Mouse (Mus musculus): Measurements from ENCODE around the gene Gm2663.
"Not testable (repeated sequence)": the region's sequence is repeated elsewhere in the genome, so short reads cannot be mapped to it uniquely, and the experiment has no call there.

Gene Gm2663

GRCm38 (mm10) chr6:40999379-40999778 is at the start of gene Gm2663:
Gene Gm2663 (minus strand): TSS chr6:40999479.
- DNase-seq (ENCODE audit: low spot score), result not testable (repeated sequence)

- no peak for DNase-seq (ENCODE audit: low spot score)
Observed at GRCm38 (mm10) chr6:41048602-41049001, 49.3 kb upstream of the Gm2663 start.

GRCm38 (mm10) chr6:41047961-41048360 is 48.7 kb upstream of the Gm2663 start:
- DNase-seq (ENCODE audit: low spot score), result no peak

DNA sequence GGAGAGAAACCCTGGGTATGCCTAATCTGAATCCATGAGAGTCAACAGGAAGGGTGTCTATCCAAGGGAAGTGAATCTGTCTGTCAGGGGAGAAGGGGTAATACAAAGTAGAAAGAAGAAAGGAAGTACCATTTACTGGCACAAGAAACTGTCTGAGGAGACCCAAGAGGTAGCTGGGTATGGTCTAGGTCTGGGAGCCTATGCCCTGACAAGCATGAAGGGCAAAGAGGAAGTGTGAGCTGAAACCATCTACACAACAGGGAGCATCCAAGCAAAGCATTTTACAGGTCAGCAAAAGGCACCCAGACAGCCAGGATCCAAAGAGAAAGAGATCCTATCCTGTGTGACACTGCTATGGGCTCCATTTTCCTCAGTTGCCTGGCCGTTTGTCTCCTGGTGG is 47.9 kb upstream of the Gm2663 start:
- no peak for DNase-seq (ENCODE audit: low spot score)

DNA sequence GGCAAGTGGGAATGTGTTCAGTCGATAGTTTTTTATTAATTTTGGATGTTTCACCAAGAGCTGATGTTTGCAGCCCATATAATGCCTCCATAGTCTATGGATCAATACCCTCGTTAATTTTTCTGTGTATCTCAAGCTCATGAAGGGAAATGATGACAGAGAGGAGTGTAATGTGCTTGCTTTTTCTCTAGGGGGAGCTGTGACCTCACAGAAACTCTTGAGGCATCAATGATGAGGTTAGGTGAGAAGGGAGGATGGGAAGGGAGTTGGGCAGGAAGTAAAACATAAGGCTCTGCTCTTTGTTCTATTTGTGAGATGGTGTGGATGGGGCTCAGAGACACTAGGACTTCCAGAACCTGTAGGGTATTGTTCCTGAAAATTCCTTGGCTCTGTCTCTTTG is 47.3 kb upstream of the Gm2663 start:
- DNase-seq (ENCODE audit: low spot score), result no peak

DNA sequence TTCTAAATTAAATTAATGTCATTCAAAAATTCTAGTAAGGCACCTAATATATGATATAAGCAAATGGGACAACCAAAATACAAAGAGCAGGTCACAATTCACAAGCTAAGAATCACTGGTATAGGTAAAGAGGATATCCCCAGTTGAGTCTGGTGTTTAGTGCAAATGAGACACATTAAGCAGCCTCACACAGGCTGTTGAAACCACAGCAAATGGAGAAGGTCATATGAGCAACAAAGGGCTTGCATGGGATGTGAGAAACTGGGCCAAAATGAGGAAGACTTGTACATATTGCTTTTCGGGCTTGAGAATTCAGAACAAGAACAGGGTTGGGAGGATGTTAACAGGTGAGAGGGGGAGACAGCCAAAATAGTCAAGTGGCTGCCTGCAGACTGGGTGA is 45.5 kb upstream of the Gm2663 start:
- no peak for DNase-seq (ENCODE audit: low spot score)

- no peak for DNase-seq (ENCODE audit: low spot score)
Observed at GRCm38 (mm10) chr6:41044314-41044713, 45.0 kb upstream of the Gm2663 start.

GRCm38 (mm10) chr6:41035409-41035808 is 36.1 kb upstream of the Gm2663 start, which contains the start of gene 2210010C04Rik:
Gene 2210010C04Rik (minus strand): TSS chr6:41035509.
- DNase-seq (ENCODE audit: low spot score), result no peak

DNA sequence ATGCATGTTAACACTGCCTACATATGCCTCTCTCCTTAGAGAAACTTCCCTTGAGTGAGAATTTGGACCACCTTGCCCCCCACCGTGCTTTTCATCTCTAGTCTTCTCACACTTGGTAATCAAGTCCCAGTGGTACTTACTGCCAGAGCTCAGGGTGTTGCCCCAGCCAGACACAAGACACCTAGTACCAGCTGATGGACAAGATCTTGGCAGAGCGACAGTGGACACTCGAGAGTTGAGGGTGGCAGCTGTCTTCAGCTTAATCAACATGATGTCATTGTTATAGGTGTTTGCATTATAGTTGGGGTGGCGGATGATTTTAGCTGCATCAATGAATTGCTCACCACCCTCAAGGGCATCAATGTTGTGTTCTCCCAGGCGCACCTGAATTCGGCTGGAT is 33.5 kb upstream of the Gm2663 start:
- no peak for DNase-seq (ENCODE audit: low spot score)

DNA sequence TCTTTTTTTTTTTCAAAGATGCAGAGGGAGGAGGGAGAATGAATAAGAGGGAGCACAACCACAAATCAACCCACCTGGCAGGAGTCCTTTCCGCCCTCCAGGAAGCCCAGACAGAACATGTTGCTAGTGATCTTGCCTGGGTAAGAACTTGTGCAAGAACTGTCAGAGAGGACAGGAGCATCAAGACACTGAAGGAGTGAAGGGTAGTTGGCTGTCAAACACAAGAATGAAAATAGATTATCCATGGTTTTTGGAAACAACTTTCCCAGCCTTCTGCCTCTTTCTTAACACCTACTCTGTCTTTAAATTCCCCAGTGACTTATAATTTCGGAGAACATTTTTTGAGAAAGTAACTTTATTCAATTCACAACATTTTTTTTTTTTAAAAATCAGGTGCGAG is 33.0 kb upstream of the Gm2663 start:
- no peak for DNase-seq (ENCODE audit: low spot score)

GRCm38 (mm10) chr6:41030821-41031220 is 31.5 kb upstream of the Gm2663 start:
- DNase-seq (ENCODE audit: low spot score), result no peak

DNA sequence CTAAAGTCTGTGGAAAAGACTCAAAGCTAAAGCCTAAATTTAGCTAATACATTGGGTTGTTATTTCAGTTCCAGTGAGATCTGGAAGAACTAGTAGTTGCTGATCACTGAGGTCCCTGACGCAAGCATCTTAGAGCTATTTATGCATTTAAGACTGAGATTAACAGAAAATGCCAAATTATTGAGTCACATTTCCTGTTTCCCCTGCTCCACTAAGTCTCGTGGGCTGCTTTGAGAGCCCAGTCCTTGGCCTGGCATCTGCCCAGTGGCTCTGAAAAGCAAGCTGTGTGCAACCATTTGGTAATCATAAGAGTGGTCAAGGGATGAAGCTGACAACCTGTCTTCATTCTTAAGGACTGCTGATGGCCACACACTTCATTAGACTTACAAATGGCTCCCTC is 27.8 kb upstream of the Gm2663 start:
- DNase-seq (ENCODE audit: low spot score), result peak; percentile 72

- no peak for DNase-seq (ENCODE audit: low spot score)
Observed at GRCm38 (mm10) chr6:41025873-41026650, 26.8 kb upstream of the Gm2663 start.

DNA sequence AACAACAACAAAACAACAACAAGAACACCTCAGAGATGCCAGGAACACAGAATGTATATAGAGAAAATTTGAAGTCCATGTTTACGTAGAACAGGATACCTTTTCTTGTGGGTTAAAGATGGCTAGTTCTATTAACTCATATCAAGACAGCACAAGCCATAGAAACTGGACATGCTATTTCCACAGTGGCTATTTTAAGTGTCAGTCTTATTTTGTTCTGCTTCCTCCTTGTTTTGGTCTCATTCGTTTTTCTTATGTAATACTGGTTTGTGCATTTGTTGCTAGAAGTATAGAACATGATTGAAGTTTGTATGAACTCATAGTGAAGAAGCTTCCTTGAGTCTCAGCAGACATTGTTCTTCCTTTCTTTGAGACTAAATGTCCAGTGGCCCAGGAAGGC is 19.9 kb upstream of the Gm2663 start:
- DNase-seq (ENCODE audit: low spot score), result no peak

GRCm38 (mm10) chr6:41018629-41019028 is 19.4 kb upstream of the Gm2663 start:
- no peak for DNase-seq (ENCODE audit: low spot score)

- DNase-seq (ENCODE audit: low spot score), result no peak
Observed at GRCm38 (mm10) chr6:41015065-41015464, 15.8 kb upstream of the Gm2663 start.

- not testable (repeated sequence) for DNase-seq (ENCODE audit: low spot score)
Observed at GRCm38 (mm10) chr6:40964454-40964853, 34.8 kb downstream of the Gm2663 start, which contains the start of gene 1810009J06Rik. Gene 1810009J06Rik (plus strand): TSS chr6:40964754.

DNA sequence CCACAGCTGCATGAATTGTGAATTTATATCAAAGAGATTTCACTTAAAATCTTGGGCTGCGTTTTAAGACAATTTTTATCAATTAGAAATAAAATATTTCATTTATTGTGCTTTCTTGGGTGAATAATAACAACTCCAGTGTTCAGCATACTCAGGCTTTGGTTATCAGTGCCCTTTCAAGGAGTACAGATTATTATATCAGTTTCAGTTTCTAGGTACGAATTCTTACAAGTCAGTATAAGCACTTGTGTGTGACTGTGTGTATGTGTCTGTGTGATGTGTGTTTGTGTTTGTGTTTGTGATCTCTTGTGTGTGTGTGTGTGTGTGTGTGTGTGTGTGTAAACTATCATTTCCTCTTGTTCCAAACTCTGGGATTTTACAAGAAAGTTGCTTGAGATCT is 45.6 kb downstream of the Gm2663 start:
- no peak for DNase-seq (ENCODE audit: low spot score)

DNA sequence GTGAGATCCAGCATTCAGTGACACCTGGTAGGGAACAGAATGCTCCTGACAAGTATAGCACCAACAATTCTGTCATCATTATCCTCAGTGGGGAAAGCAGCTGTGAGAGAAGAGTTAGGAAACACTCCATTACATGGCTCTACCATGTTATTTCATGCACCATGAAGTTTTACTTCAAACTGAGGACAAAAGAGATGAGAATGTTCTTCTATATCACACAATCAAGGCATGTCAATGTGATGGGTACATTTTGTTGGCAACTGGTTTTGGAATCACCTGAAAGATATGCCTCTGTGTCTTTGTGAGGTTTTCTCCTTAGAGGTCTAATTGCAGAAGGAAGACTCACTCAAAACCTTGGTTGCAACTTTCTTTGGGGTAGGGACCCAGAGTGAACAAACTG is 47.5 kb downstream of the Gm2663 start, which contains the start of gene Gm4744:
Gene Gm4744 (minus strand): TSS at position 101 of the 400 bp plus-strand sequence.
- DNase-seq (ENCODE audit: low spot score), result no peak

Measured in adipocyte (in vitro differentiated cells).